Mouse (Mus musculus): Measurements from ENCODE around the gene Pmf1. TPM values are rescaled to one million over a fixed set of nuclear protein-coding genes. Genes with fewer than 3 reads are reported as not detected.

Pmf1 gene
- polyA plus RNA-seq, 1 experiment from 2014 or later = 56.8 TPM

DNA sequence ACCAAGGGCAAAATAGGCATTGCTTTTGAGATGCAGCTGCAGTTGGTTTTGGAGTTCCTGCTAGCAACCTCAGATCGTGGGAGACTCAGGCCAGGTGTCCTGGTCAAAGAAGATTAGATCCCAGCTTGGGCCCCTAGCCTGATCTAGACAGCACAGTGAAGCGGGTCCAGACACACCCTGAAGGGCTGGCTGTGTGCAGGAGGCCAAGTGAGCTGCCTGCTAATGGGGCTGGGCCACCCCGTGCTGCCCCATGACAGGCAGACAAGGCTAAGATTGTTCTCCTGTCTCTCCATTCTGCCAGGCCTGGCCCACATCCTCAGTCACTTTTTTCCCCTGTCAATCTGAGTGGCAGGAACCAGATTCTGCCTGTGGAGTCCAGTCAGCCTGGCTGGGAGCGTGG is 46.4 kb downstream of the Pmf1 start:
- Histone ChIP-seq H3K9me3 (no peaks in the 10 kb centered on the region), H3K27me3 (peaks cover 26% of the 10 kb centered on the region), H3K9ac (replicated peaks) (no peak overlapping the region), H3K4me1 (replicated peaks) (0 out of 2 replicates have a peak, but pooled peaks cover 12% of the 10 kb centered on the region), H3K27ac (no peak overlapping the region), H3K36me3 (peaks cover 48% of the 10 kb centered on the region), H3K4me2 (replicated peaks) (no peak overlapping the region), H3K4me3 (replicated peaks) (no peak overlapping the region)
- ATAC-seq = no peak
- 61% methylated on average over 4 of the region's 4 CpGs for WGBS

GRCm38 (mm10) chr3:88361612-88362313 is 48.4 kb downstream of the Pmf1 start:
- Histone ChIP-seq H3K36me3 (peaks cover 67% of the 10 kb centered on the region), H3K9ac (replicated peaks) (no peak overlapping the region), H3K27me3 (peaks cover 26% of the 10 kb centered on the region), H3K9me3 (no peaks in the 10 kb centered on the region), H3K4me1 (replicated peaks) (0 out of 2 replicates have a peak, but pooled peaks cover 12% of the 10 kb centered on the region), H3K27ac (no peak overlapping the region), H3K4me3 (replicated peaks) (no peak overlapping the region), H3K4me2 (replicated peaks) (no peak overlapping the region)
- 89% methylated on average over 2 of the region's 2 CpGs for WGBS
- ATAC-seq = no peak

GRCm38 (mm10) chr3:88361096-88361495 is 49.0 kb downstream of the Pmf1 start:
- Histone ChIP-seq H3K4me3 (replicated peaks) (no peak overlapping the region), H3K9ac (replicated peaks) (no peak overlapping the region), H3K9me3 (no peaks in the 10 kb centered on the region), H3K27ac (no peak overlapping the region), H3K27me3 (peaks cover 25% of the 10 kb centered on the region), H3K4me1 (replicated peaks) (0 out of 2 replicates have a peak, but pooled peaks cover 11% of the 10 kb centered on the region), H3K36me3 (peaks cover 74% of the 10 kb centered on the region), H3K4me2 (replicated peaks) (no peak overlapping the region)
- ATAC-seq = no peak
- 82% methylated on average over 6 of the region's 6 CpGs for WGBS

DNA sequence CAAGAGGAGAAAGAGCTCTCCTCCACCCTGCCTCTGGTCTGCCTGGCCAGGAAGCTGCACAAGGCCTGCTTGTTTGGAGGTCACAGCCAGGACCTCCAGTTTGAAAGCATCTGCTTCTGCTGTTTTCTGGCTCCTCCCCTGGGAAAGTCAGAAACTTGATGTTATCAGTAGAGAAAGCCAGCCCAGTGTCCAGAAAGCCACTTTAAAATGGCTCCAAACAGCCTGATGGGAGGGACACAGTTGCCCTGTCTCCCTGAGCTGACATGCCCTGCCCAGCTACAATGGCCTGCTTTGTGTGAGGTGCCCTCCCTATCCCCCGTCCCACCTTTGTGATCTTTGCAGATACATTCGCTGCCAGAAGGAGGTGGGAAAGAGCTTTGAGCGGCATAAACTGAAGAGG is 50.1 kb downstream of the Pmf1 start:
- no peak for ATAC-seq
- Histone ChIP-seq H3K27ac (no peak overlapping the region), H3K27me3 (peaks cover 13% of the 10 kb centered on the region)

GRCm38 (mm10) chr3:88359584-88359983 is 50.5 kb downstream of the Pmf1 start:
- WGBS = 63% methylated on average over 5 of the region's 5 CpGs
- ATAC-seq = no peak

More for the DNA sequence above, 50.1 kb downstream of the Pmf1 start:
- 78% methylated on average over 3 of the region's 3 CpGs for WGBS
- peaks cover 85% of the 10 kb centered on the region for H3K36me3 ChIP-seq
- no peak overlapping the region for H3K4me3 ChIP-seq (replicated peaks)
- H3K4me2 ChIP-seq (replicated peaks) = no peak overlapping the region
- 0 out of 2 replicates have a peak, but pooled peaks cover 9% of the 10 kb centered on the region for H3K4me1 ChIP-seq (replicated peaks)
- H3K9ac ChIP-seq (replicated peaks) = no peak overlapping the region
- no peaks in the 10 kb centered on the region for H3K9me3 ChIP-seq

GRCm38 (mm10) chr3:88354396-88355165 is 55.5 kb downstream of the Pmf1 start:
- H3K4me3 ChIP-seq (replicated peaks) = no peak overlapping the region
- H3K4me2 ChIP-seq (replicated peaks) = no peak overlapping the region
- peaks cover 100% of the 10 kb centered on the region for H3K36me3 ChIP-seq
- H3K4me1 ChIP-seq (replicated peaks) = 0 out of 2 replicates have a peak, but pooled peaks cover 6% of the 10 kb centered on the region
- no peak overlapping the region for H3K9ac ChIP-seq (replicated peaks)
- H3K27me3 ChIP-seq = no peaks in the 10 kb centered on the region
- WGBS = 90% methylated on average over 8 of the region's 8 CpGs
- no peak overlapping the region for H3K27ac ChIP-seq
- ATAC-seq = no peak
- no peaks in the 10 kb centered on the region for H3K9me3 ChIP-seq

More at GRCm38 (mm10) chr3:88359584-88359983, 50.5 kb downstream of the Pmf1 start:
- Histone ChIP-seq H3K4me3 (replicated peaks) (no peak overlapping the region), H3K27me3 (peaks cover 9% of the 10 kb centered on the region), H3K9me3 (no peaks in the 10 kb centered on the region), H3K4me2 (replicated peaks) (no peak overlapping the region), H3K4me1 (replicated peaks) (0 out of 2 replicates have a peak, but pooled peaks cover 9% of the 10 kb centered on the region), H3K27ac (no peak overlapping the region), H3K36me3 (peaks cover 89% of the 10 kb centered on the region), H3K9ac (replicated peaks) (no peak overlapping the region)

- WGBS = 96% methylated on average over 9 of the region's 9 CpGs
- Histone ChIP-seq H3K27ac (no peak overlapping the region), H3K27me3 (no peaks in the 10 kb centered on the region), H3K36me3 (peaks cover 100% of the 10 kb centered on the region), H3K9me3 (no peaks in the 10 kb centered on the region), H3K4me1 (replicated peaks) (no peaks in the 10 kb centered on the region), H3K4me2 (replicated peaks) (no peak overlapping the region), H3K9ac (replicated peaks) (no peak overlapping the region), H3K4me3 (replicated peaks) (no peak overlapping the region)
- ATAC-seq = no peak
These were observed 57.2 kb downstream of the Pmf1 start for GRCm38 (mm10) chr3:88352907-88353306.

DNA sequence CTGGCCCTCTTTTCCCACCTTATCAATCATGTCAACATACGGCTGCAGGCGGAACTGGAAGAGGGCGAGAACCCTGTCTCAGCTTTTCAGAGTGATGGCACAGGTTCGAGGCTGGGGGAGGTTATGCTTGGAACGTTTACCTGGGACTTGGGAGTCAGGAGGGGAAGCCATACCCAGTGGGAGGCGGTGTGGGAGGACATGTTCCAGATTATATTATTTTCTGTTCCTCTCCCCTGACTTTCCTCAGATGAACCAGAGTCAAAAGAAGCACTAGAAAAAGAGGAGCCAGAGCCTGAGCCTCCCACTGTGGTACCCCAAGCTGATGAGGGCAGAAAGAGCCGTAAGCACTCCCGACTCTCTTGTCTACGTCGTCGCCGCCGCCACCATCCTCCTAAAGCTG is 59.4 kb downstream of the Pmf1 start:
- 94% methylated on average over 13 of the region's 13 CpGs for WGBS
- Histone ChIP-seq H3K4me1 (replicated peaks) (no peaks in the 10 kb centered on the region), H3K36me3 (peaks cover 100% of the 10 kb centered on the region)

More for the DNA sequence above, 59.4 kb downstream of the Pmf1 start:
- H3K27me3 ChIP-seq = no peaks in the 10 kb centered on the region
- ATAC-seq = no peak
- H3K9me3 ChIP-seq = no peaks in the 10 kb centered on the region
- H3K4me2 ChIP-seq (replicated peaks) = no peak overlapping the region
- no peak overlapping the region for H3K4me3 ChIP-seq (replicated peaks)
- no peak overlapping the region for H3K27ac ChIP-seq
- H3K9ac ChIP-seq (replicated peaks) = no peak overlapping the region

Small RNAs within 50 kb of the gene (microRNA-seq; reads per million reads assigned to microRNA genes)
- not detected for gene Mir7011

Other genes starting within 250 kb of the Pmf1 start
- 0.12 TPM in 1 of 2 replicates, not detected in the other for gene Rhbg, start 155.6 kb downstream of the Pmf1 start, polyA plus RNA-seq (2015; fragmentation: Nextera tagmentation; extraction: Ambion mirVana)
- 0.16 TPM in 1 of 2 replicates, not detected in the other for gene Gm38392, start 123.1 kb downstream of the Pmf1 start, polyA plus RNA-seq (2015; fragmentation: Nextera tagmentation; extraction: Ambion mirVana)
- gene Tsacc, start 113.3 kb downstream of the Pmf1 start, polyA plus RNA-seq (2015; fragmentation: Nextera tagmentation; extraction: Ambion mirVana) = 11.2 and 11.6 TPM in 2 replicates
- gene Cct3, start 113.2 kb downstream of the Pmf1 start, polyA plus RNA-seq (2015; fragmentation: Nextera tagmentation; extraction: Ambion mirVana) = 529 and 545 TPM in 2 replicates
- 93.4 and 104 TPM in 2 replicates for gene Glmp, start 85.3 kb downstream of the Pmf1 start, polyA plus RNA-seq (2015; fragmentation: Nextera tagmentation; extraction: Ambion mirVana)
- gene Tmem79, start 74.2 kb downstream of the Pmf1 start, polyA plus RNA-seq (2015; fragmentation: Nextera tagmentation; extraction: Ambion mirVana) = 0.66 and 2.0 TPM in 2 replicates
- 70.1 and 78.3 TPM in 2 replicates for gene Smg5, start 74.1 kb downstream of the Pmf1 start, polyA plus RNA-seq (2015; fragmentation: Nextera tagmentation; extraction: Ambion mirVana)
- 0.77 and 1.0 TPM in 2 replicates for gene Paqr6, start 45.7 kb downstream of the Pmf1 start, polyA plus RNA-seq (2015; fragmentation: Nextera tagmentation; extraction: Ambion mirVana)
- gene Bglap3, start 37.6 kb downstream of the Pmf1 start, polyA plus RNA-seq (2015; fragmentation: Nextera tagmentation; extraction: Ambion mirVana) = not detected in 2 replicates
- gene Bglap2, start 31.6 kb downstream of the Pmf1 start, polyA plus RNA-seq (2015; fragmentation: Nextera tagmentation; extraction: Ambion mirVana) = not detected in 2 replicates
- not detected in 2 replicates for gene Bglap, start 25.9 kb downstream of the Pmf1 start, polyA plus RNA-seq (2015; fragmentation: Nextera tagmentation; extraction: Ambion mirVana)
- 28.7 and 29.7 TPM in 2 replicates for gene Slc25a44, start 14.8 kb upstream of the Pmf1 start, polyA plus RNA-seq (2015; fragmentation: Nextera tagmentation; extraction: Ambion mirVana)
- 28.8 and 31.1 TPM in 2 replicates for gene Sema4a, start 50.9 kb upstream of the Pmf1 start, polyA plus RNA-seq (2015; fragmentation: Nextera tagmentation; extraction: Ambion mirVana)
- gene Lmna, start 99.6 kb upstream of the Pmf1 start, polyA plus RNA-seq (2015; fragmentation: Nextera tagmentation; extraction: Ambion mirVana) = 21.4 and 23.4 TPM in 2 replicates
- gene Mex3a, start 122.1 kb upstream of the Pmf1 start, polyA plus RNA-seq (2015; fragmentation: Nextera tagmentation; extraction: Ambion mirVana) = 49.5 and 51.5 TPM in 2 replicates
- gene Rab25, start 138.0 kb upstream of the Pmf1 start, polyA plus RNA-seq (2015; fragmentation: Nextera tagmentation; extraction: Ambion mirVana) = not detected in 2 replicates
- gene Lamtor2, start 142.7 kb upstream of the Pmf1 start, polyA plus RNA-seq (2015; fragmentation: Nextera tagmentation; extraction: Ambion mirVana) = 181 and 182 TPM in 2 replicates
- gene Ubqln4, start 143.4 kb upstream of the Pmf1 start, polyA plus RNA-seq (2015; fragmentation: Nextera tagmentation; extraction: Ambion mirVana) = 39.1 and 46.7 TPM in 2 replicates
- gene Ssr2, start 165.5 kb upstream of the Pmf1 start, polyA plus RNA-seq (2015; fragmentation: Nextera tagmentation; extraction: Ambion mirVana) = 142 and 148 TPM in 2 replicates
- gene Arhgef2, start 195.6 kb upstream of the Pmf1 start, polyA plus RNA-seq (2015; fragmentation: Nextera tagmentation; extraction: Ambion mirVana) = 163 and 175 TPM in 2 replicates
- not detected in 2 replicates for gene Rxfp4, start 242.8 kb upstream of the Pmf1 start, polyA plus RNA-seq (2015; fragmentation: Nextera tagmentation; extraction: Ambion mirVana)

Data from midbrain, embryonic 13.5 days (tissue).